Mouse (Mus musculus) neural tube, embryonic 11.5 days (tissue): ENCODE measurements around the gene Rnf157. TPM values are rescaled to one million over a fixed set of nuclear protein-coding genes. Genes with fewer than 3 reads are reported as not detected.
"Not testable (repeated sequence)": the region's sequence is repeated elsewhere in the genome, so short reads cannot be mapped to it uniquely, and the experiment has no call there.

ENCODE experiments used
- ATAC-seq: fragments of 200-750 bp; cut with Nextera tagmentation; 2 replicates; pipeline ENCODE4 v1.8.0; 2017; ENCODE audit warnings: moderate number of reproducible peaks, mild to moderate bottlenecking, moderate TSS enrichment, moderate library complexity; ENCODE audit not compliant: insufficient read depth, low FRiP score, low TSS enrichment
- DNase-seq: peaks from one replicate; pipeline ENCODE4 v3.0.0-alpha.2; 2015; ENCODE audit warnings: low spot score
- H3K27ac ChIP-seq: fragments of 300-500 bp; sonication (generic); 2 replicates; pipeline ENCODE4 v1.5.1; 2014; ENCODE audit warnings: low read depth, mild to moderate bottlenecking, low read length
- H3K27me3 ChIP-seq: fragments of 300-500 bp; sonication (generic); 2 replicates; pipeline ENCODE4 v1.6.1; 2014; ENCODE audit warnings: mild to moderate bottlenecking, low read length, mixed read lengths; ENCODE audit not compliant: control insufficient read depth, insufficient read depth
- H3K36me3 ChIP-seq: fragments of 300-500 bp; sonication (generic); 2 replicates; pipeline ENCODE4 v1.6.1; 2014; ENCODE audit warnings: mild to moderate bottlenecking, low read length, moderate library complexity, mixed read lengths; ENCODE audit not compliant: control insufficient read depth, insufficient read depth
- H3K4me1 ChIP-seq: fragments of 300-500 bp; sonication (generic); 2 replicates; pipeline ENCODE4 v1.6.1; 2014; ENCODE audit warnings: low read length, mixed read lengths; ENCODE audit not compliant: control insufficient read depth, insufficient read depth
- H3K4me2 ChIP-seq: fragments of 300-500 bp; sonication (generic); 2 replicates; pipeline ENCODE4 v1.6.1; 2014; ENCODE audit warnings: low read depth, mild to moderate bottlenecking, moderate library complexity
- H3K4me3 ChIP-seq: fragments of 300-500 bp; sonication (generic); 2 replicates; pipeline ENCODE4 v1.5.1; 2014; ENCODE audit warnings: low read depth, low read length
- H3K9ac ChIP-seq: fragments of 300-500 bp; sonication (generic); 2 replicates; pipeline ENCODE4 v1.6.1; 2014; ENCODE audit warnings: mild to moderate bottlenecking, low read length
- H3K9me3 ChIP-seq: fragments of 300-500 bp; sonication (generic); 2 replicates; pipeline ENCODE4 v1.6.1; 2016; ENCODE audit warnings: low read length; ENCODE audit not compliant: control insufficient read depth
- WGBS: fragments of 180-500 bp; shearing (Covaris S2); extraction: QIAGEN DNeasy Blood & Tissue Kit; methylation state at CpG from one replicate; pipeline ENCODE4 v1.1.7; 2014; 5-methylcytosine and 5-hydroxymethylcytosine counted together
- polyA plus RNA-seq: library from polyadenylated mRNA; unstranded; fragments of >200 nt; fragmentation: Nextera tagmentation; extraction: Ambion mirVana; gene quantifications from 2 replicates; pipeline ENCODE4 v1.2.1, GENCODE M21; 2014

Rnf157 gene
- polyA plus RNA-seq, 1 experiment from 2014 or later, result 34.6 TPM

DNA sequence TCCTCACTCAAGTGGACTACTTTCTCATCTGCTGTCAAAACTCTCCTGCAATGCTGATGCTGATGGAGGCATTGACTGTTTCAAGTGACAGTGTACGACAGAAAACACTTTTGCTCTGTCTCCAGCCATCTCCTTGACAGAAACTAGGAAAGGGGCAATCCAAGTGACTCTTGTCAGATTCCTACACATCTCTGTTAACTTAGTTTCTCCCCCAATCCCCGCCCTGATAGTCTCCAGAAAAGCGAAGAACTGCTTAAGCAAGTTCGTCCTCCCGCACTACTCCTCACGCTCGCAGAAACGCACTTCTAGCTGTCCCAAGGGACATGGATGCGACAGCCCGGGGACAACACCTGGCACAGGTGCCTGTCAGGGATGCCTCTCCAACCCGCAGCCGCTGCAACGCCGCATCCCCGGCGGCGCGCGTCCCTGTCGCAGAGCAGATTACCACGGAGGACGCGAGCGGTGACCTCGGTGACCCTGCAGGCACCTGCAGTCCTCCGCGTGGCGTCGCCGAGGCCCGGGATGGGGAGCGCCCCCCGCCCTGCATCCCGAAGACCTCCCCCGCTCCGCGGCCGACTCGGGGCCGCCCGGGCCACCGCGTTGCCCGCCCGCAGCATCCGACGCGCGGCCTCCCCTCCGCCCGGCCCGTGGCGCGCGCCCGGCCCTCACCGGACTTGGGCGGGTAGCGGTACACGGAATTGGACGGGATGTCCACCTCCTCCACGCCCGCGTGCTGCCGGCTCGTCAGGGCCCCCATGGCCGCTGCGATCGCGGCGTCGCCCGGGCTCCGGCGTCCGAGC lies 604 bp downstream of the Rnf157 start:
- H3K9me3 ChIP-seq, result no peaks in the 10 kb centered on the region
- peak overlapping the region; percentile 93 for H3K9ac ChIP-seq
- peak overlapping the region; percentile 89 for H3K27ac ChIP-seq
- H3K4me2 ChIP-seq, result peak overlapping the region; percentile 98
- no peaks in the 10 kb centered on the region for H3K27me3 ChIP-seq
- DNase-seq, result peak; percentile 44
- no peaks in the 10 kb centered on the region for H3K36me3 ChIP-seq
- WGBS, result under 1% methylated on average over 53 of the region's 76 CpGs
- H3K4me1 ChIP-seq, result peaks cover 9% of the 10 kb centered on the region
- peak overlapping the region; percentile 82 for H3K4me3 ChIP-seq
- ATAC-seq, result peak; percentile 21; the same call in 1 of the 2 replicates

- 11% methylated on average over 6 of the region's 6 CpGs for WGBS
- H3K4me1 ChIP-seq, result peaks cover 9% of the 10 kb centered on the region
- H3K27ac ChIP-seq, result no peak overlapping the region
- H3K4me3 ChIP-seq, result peak overlapping the region; percentile 82
- peak overlapping the region; percentile 93; the same call in 1 of the 2 replicates for H3K9ac ChIP-seq
- ATAC-seq (no peak), DNase-seq (no peak)
- no peaks in the 10 kb centered on the region for H3K9me3 ChIP-seq
- H3K4me2 ChIP-seq, result peak overlapping the region; percentile 98
- no peaks in the 10 kb centered on the region for H3K36me3 ChIP-seq
- no peaks in the 10 kb centered on the region for H3K27me3 ChIP-seq
These were observed 1.2 kb downstream of the Rnf157 start for GRCm38 (mm10) chr11:116411582-116411981.

- not testable (repeated sequence) for DNase-seq, H3K9ac ChIP-seq, H3K4me3 ChIP-seq, H3K27me3 ChIP-seq, H3K9me3 ChIP-seq, ATAC-seq, H3K4me2 ChIP-seq, H3K27ac ChIP-seq, H3K4me1 ChIP-seq, H3K36me3 ChIP-seq
- WGBS, result 94% methylated on average over 4 of the region's 4 CpGs
These were observed 2.4 kb downstream of the Rnf157 start for GRCm38 (mm10) chr11:116410415-116410814.

GRCm38 (mm10) chr11:116409008-116409407 lies 3.8 kb downstream of the Rnf157 start:
- Histone ChIP-seq H3K4me3 (no peak overlapping the region), H3K4me2 (no peak overlapping the region), H3K4me1 (peaks cover 9% of the 10 kb centered on the region), H3K9ac (no peak overlapping the region), H3K27ac (no peak overlapping the region), H3K9me3 (no peaks in the 10 kb centered on the region), H3K27me3 (no peaks in the 10 kb centered on the region), H3K36me3 (peaks cover under 1% of the 10 kb centered on the region; the same call in 1 of the 2 replicates)
- 90% methylated on average over 3 of the region's 3 CpGs for WGBS
- no peak for ATAC-seq
- no peak for DNase-seq

GRCm38 (mm10) chr11:116406231-116406728 lies 6.6 kb downstream of the Rnf157 start:
- no peak overlapping the region for H3K27ac ChIP-seq
- H3K9me3 ChIP-seq, result no peaks in the 10 kb centered on the region
- no peak overlapping the region for H3K4me2 ChIP-seq
- H3K4me3 ChIP-seq, result no peak overlapping the region
- ATAC-seq, result no peak
- H3K27me3 ChIP-seq, result no peaks in the 10 kb centered on the region
- DNase-seq, result no peak
- H3K4me1 ChIP-seq, result peaks cover 3% of the 10 kb centered on the region; the same call in 1 of the 2 replicates
- 94% methylated on average over 16 of the region's 16 CpGs for WGBS
- H3K36me3 ChIP-seq, result peaks cover 4% of the 10 kb centered on the region; the same call in 1 of the 2 replicates
- H3K9ac ChIP-seq, result no peak overlapping the region

- DNase-seq, result no peak
- H3K4me2 ChIP-seq, result no peak overlapping the region
- ATAC-seq, result no peak
- H3K9ac ChIP-seq, result no peak overlapping the region
- 86% methylated on average over 4 of the region's 4 CpGs for WGBS
- H3K27me3 ChIP-seq, result no peaks in the 10 kb centered on the region
- H3K4me3 ChIP-seq, result no peak overlapping the region
- no peaks in the 10 kb centered on the region for H3K9me3 ChIP-seq
- peaks cover 4% of the 10 kb centered on the region; the same call in 1 of the 2 replicates for H3K36me3 ChIP-seq
- no peak overlapping the region for H3K27ac ChIP-seq
- no peaks in the 10 kb centered on the region for H3K4me1 ChIP-seq
These were observed 7.2 kb downstream of the Rnf157 start for GRCm38 (mm10) chr11:116405601-116406000.

GRCm38 (mm10) chr11:116400560-116400959 lies 12.3 kb downstream of the Rnf157 start:
- H3K36me3 ChIP-seq, result peaks cover 4% of the 10 kb centered on the region; the same call in 1 of the 2 replicates
- H3K4me3 ChIP-seq, result no peak overlapping the region
- H3K27me3 ChIP-seq, result no peaks in the 10 kb centered on the region
- H3K27ac ChIP-seq, result no peak overlapping the region
- whole genome bisulfite sequencing, result 64% methylated on average over 4 of the region's 4 CpGs
- H3K4me1 ChIP-seq, result no peaks in the 10 kb centered on the region
- H3K4me2 ChIP-seq, result no peak overlapping the region
- ATAC-seq, result no peak
- DNase-seq, result no peak
- no peaks in the 10 kb centered on the region for H3K9me3 ChIP-seq
- H3K9ac ChIP-seq, result no peak overlapping the region

- 88% methylated on average over 11 of the region's 11 CpGs for WGBS
- H3K4me3 ChIP-seq, result no peak overlapping the region
- no peak overlapping the region for H3K27ac ChIP-seq
- no peaks in the 10 kb centered on the region for H3K4me1 ChIP-seq
- no peaks in the 10 kb centered on the region for H3K9me3 ChIP-seq
- H3K9ac ChIP-seq, result no peak overlapping the region
- no peaks in the 10 kb centered on the region for H3K27me3 ChIP-seq
- no peak overlapping the region for H3K4me2 ChIP-seq
- DNase-seq (no peak), ATAC-seq (no peak)
- H3K36me3 ChIP-seq, result no peaks in the 10 kb centered on the region
These were observed 14.5 kb downstream of the Rnf157 start for GRCm38 (mm10) chr11:116398348-116398677.
